Mouse (Mus musculus) myocyte (in vitro differentiated cells): ENCODE measurements around the gene Cxcl14.

Experiments
- MAX ChIP-seq: IDR thresholded peaks from one replicate; pipeline ENCODE4 v1.6.1; 2011; ENCODE audit warnings: low read depth, mild to moderate bottlenecking, control low read depth
- MYOD1 ChIP-seq, 3 experiments: IDR thresholded peaks; one replicate each; pipeline ENCODE4 v1.6.1; 2011; ENCODE audit warnings: control low read depth in 2 of 3, low read depth in 2 of 3, mild to moderate bottlenecking in 2 of 3, moderate library complexity in 1 of 3; ENCODE audit not compliant: insufficient read length in 2 of 3, control insufficient read depth in 1 of 3
- POLR2A ChIP-seq: IDR thresholded peaks from one replicate; pipeline ENCODE4 v1.6.1; 2011; ENCODE audit warnings: low read depth, mild to moderate bottlenecking, control low read depth, moderate library complexity; ENCODE audit not compliant: insufficient read length
- POLR2AphosphoS2 ChIP-seq: IDR thresholded peaks from one replicate; pipeline ENCODE4 v1.6.1; 2011; ENCODE audit warnings: low read depth, control low read depth; ENCODE audit not compliant: insufficient read length
- TCF12 ChIP-seq: IDR thresholded peaks from one replicate; pipeline ENCODE4 v1.6.1; 2011; ENCODE audit warnings: mild to moderate bottlenecking, control low read depth; ENCODE audit not compliant: poor library complexity, insufficient read depth, severe bottlenecking
- USF1 ChIP-seq: IDR thresholded peaks from one replicate; pipeline ENCODE4 v1.6.1; 2011; ENCODE audit warnings: low read depth, mild to moderate bottlenecking, control low read depth, moderate library complexity

GRCm38 (mm10) chr13:56316930-56317329, 20.6 kb upstream of the Cxcl14 start:
- TF ChIP-seq POLR2A (no peak), TCF12 (no peak), MYOD1 (IDR thresholded peaks at IDR 0.05; ENCODE audit: control insufficient read depth in 1 of 3, insufficient read length in 2 of 3, low read depth in 2 of 3) (no peak), USF1 (no peak), MAX (no peak), POLR2AphosphoS2 (no peak)
